Mouse (Mus musculus) limb, embryonic 13.5 days (tissue): ENCODE measurements around the gene Riox1. TPM values are rescaled to one million over a fixed set of nuclear protein-coding genes. Genes with fewer than 3 reads are reported as not detected.
A peak's percentile ranks its signal among the peaks of the same experiment; 100 is the strongest.

Source experiments
- ATAC-seq: fragments of 200-750 bp; cut with Nextera tagmentation; 2 replicates; pipeline ENCODE4 v1.8.0; 2017; ENCODE audit warnings: low read depth, moderate number of reproducible peaks, moderate TSS enrichment; ENCODE audit not compliant: low FRiP score
- H3K27ac ChIP-seq: fragments of 300-500 bp; sonication (generic); 2 replicates; pipeline ENCODE4 v1.5.1; 2015; ENCODE audit warnings: inconsistent platforms, mild to moderate bottlenecking, moderate library complexity
- H3K27me3 ChIP-seq: fragments of 300-500 bp; sonication (generic); 2 replicates; pipeline ENCODE4 v1.6.1; 2015; ENCODE audit warnings: mild to moderate bottlenecking, inconsistent platforms
- H3K36me3 ChIP-seq: fragments of 300-500 bp; sonication (generic); 2 replicates; pipeline ENCODE4 v1.6.1; 2015; ENCODE audit warnings: inconsistent platforms, mild to moderate bottlenecking, moderate library complexity
- H3K4me1 ChIP-seq: fragments of 300-500 bp; sonication (generic); 2 replicates; pipeline ENCODE4 v1.6.1; 2015; ENCODE audit warnings: inconsistent platforms
- H3K4me2 ChIP-seq: fragments of 300-500 bp; sonication (generic); replicated peaks from 2 replicates; pipeline ENCODE4 v1.6.1; 2015; ENCODE audit warnings: inconsistent platforms, mild to moderate bottlenecking, moderate library complexity
- H3K4me3 ChIP-seq: fragments of 300-500 bp; sonication (generic); 2 replicates; pipeline ENCODE4 v1.5.1; 2015; ENCODE audit warnings: moderate library complexity, mild to moderate bottlenecking, inconsistent platforms
- H3K9ac ChIP-seq: fragments of 300-500 bp; sonication (generic); 2 replicates; pipeline ENCODE4 v1.6.1; 2015; ENCODE audit warnings: mild to moderate bottlenecking, inconsistent platforms
- H3K9me3 ChIP-seq: fragments of 300-500 bp; sonication (generic); 2 replicates; pipeline ENCODE4 v1.6.1; 2016; ENCODE audit warnings: inconsistent platforms
- WGBS: fragments of 180-500 bp; shearing (Covaris S2); methylation state at CpG from one replicate; pipeline ENCODE4 v1.1.7; 2015; 5-methylcytosine and 5-hydroxymethylcytosine counted together
- polyA plus RNA-seq: library from polyadenylated mRNA; unstranded; fragments of >200 nt; fragmentation: Nextera tagmentation; extraction: Ambion mirVana; gene quantifications from 2 replicates; pipeline ENCODE4 v1.2.1, GENCODE M21; 2015

The Riox1 gene
- polyA plus RNA-seq, 1 experiment from 2014 or later: 11.7 TPM

GRCm38 (mm10) chr12:83950840-83951701 lies 663 bp downstream of the Riox1 start:
- Histone ChIP-seq H3K9me3 (no peaks in the 10 kb centered on the region), H3K27me3 (no peaks in the 10 kb centered on the region), H3K36me3 (peaks cover 30% of the 10 kb centered on the region), H3K4me2 (peak overlapping the region; percentile 96), H3K4me3 (peak overlapping the region; percentile 92), H3K9ac (peak overlapping the region; percentile 90), H3K4me1 (peaks cover 27% of the 10 kb centered on the region), H3K27ac (peak overlapping the region; percentile 55; the same call in 1 of the 2 replicates)
- WGBS: under 1% methylated on average over 83 of the region's 116 CpGs
- peak; percentile 45 for ATAC-seq

DNA sequence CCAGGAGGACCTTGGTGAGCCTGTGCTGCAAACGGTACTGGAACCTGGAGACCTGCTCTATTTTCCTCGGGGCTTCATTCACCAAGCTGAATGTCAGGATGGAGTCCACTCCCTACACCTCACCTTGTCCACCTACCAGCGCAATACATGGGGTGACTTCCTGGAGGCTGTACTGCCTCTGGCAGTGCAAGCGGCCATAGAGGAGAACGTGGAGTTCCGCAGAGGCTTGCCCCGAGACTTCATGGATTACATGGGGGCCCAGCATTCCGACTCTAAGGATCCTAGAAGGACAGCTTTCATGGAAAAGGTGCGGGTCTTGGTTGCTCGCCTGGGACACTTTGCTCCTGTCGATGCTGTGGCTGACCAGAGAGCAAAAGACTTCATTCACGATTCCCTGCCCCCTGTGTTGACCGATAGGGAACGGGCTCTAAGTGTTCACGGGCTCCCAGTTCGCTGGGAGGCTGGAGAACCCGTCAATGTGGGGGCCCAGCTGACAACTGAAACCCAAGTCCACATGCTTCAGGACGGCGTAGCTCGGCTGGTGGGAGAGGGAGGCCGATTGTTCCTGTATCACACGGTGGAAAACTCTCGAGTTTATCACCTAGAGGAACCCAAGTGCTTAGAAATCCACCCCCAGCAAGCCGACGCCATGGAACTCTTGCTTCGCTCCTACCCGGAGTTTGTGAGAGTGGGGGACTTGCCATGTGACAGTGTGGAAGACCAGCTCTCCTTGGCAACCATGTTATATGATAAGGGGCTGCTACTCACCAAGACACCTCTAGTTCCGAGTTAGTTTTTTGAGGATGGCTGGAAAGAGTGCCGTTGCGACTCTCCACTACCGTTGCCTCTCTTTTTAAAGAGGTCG lies 1.5 kb downstream of the Riox1 start:
- Histone ChIP-seq H3K9me3 (no peaks in the 10 kb centered on the region), H3K27me3 (no peaks in the 10 kb centered on the region), H3K27ac (no peak overlapping the region), H3K4me1 (peaks cover 27% of the 10 kb centered on the region), H3K4me2 (peak overlapping the region; percentile 96), H3K36me3 (peaks cover 34% of the 10 kb centered on the region), H3K4me3 (peak overlapping the region; percentile 92), H3K9ac (peak overlapping the region; percentile 90)
- no peak for ATAC-seq
- 64% methylated on average over 32 of the region's 32 CpGs for WGBS

- Histone ChIP-seq H3K27ac (no peak overlapping the region), H3K36me3 (peaks cover 22% of the 10 kb centered on the region), H3K4me3 (no peak overlapping the region), H3K27me3 (no peaks in the 10 kb centered on the region), H3K9me3 (no peaks in the 10 kb centered on the region), H3K4me1 (peaks cover 6% of the 10 kb centered on the region), H3K4me2 (no peak overlapping the region), H3K9ac (no peak overlapping the region)
- no peak for ATAC-seq
- WGBS: 91% methylated on average over 9 of the region's 9 CpGs
Observed at GRCm38 (mm10) chr12:83958278-83958677, 7.9 kb downstream of the Riox1 start.

GRCm38 (mm10) chr12:83965235-83965634 lies 14.8 kb downstream of the Riox1 start:
- Histone ChIP-seq H3K4me2 (no peak overlapping the region), H3K9ac (no peak overlapping the region), H3K4me3 (no peak overlapping the region), H3K36me3 (no peaks in the 10 kb centered on the region), H3K9me3 (no peaks in the 10 kb centered on the region), H3K27me3 (no peaks in the 10 kb centered on the region), H3K4me1 (no peaks in the 10 kb centered on the region), H3K27ac (no peak overlapping the region)
- ATAC-seq: no peak
- WGBS: 85% methylated on average over 6 of the region's 7 CpGs

GRCm38 (mm10) chr12:83972117-83972516 lies 21.7 kb downstream of the Riox1 start:
- ATAC-seq: no peak
- no peaks in the 10 kb centered on the region for H3K4me1 ChIP-seq
- H3K27me3 ChIP-seq: no peaks in the 10 kb centered on the region
- H3K9ac ChIP-seq: no peak overlapping the region
- no peak overlapping the region for H3K4me3 ChIP-seq
- H3K4me2 ChIP-seq: no peak overlapping the region
- no peaks in the 10 kb centered on the region for H3K9me3 ChIP-seq
- no peak overlapping the region for H3K27ac ChIP-seq
- H3K36me3 ChIP-seq: no peaks in the 10 kb centered on the region
- 68% methylated on average over 2 of the region's 2 CpGs for WGBS

- H3K4me1 ChIP-seq: no peaks in the 10 kb centered on the region
- WGBS: 88% methylated on average over 6 of the region's 6 CpGs
- no peak overlapping the region for H3K27ac ChIP-seq
- H3K9me3 ChIP-seq: no peaks in the 10 kb centered on the region
- no peak for ATAC-seq
- no peak overlapping the region for H3K4me2 ChIP-seq
- H3K9ac ChIP-seq: no peak overlapping the region
- no peaks in the 10 kb centered on the region for H3K27me3 ChIP-seq
- no peaks in the 10 kb centered on the region for H3K36me3 ChIP-seq
- H3K4me3 ChIP-seq: no peak overlapping the region
Observed at GRCm38 (mm10) chr12:83978862-83979261, 28.5 kb downstream of the Riox1 start.

GRCm38 (mm10) chr12:83981615-83982014 lies 31.2 kb downstream of the Riox1 start:
- H3K4me3 ChIP-seq: no peak overlapping the region
- no peak overlapping the region for H3K4me2 ChIP-seq
- no peaks in the 10 kb centered on the region for H3K27me3 ChIP-seq
- WGBS: 81% methylated on average over 4 of the region's 4 CpGs
- peaks cover 1% of the 10 kb centered on the region; the same call in 1 of the 2 replicates for H3K4me1 ChIP-seq
- no peak overlapping the region for H3K9ac ChIP-seq
- ATAC-seq: no peak
- H3K36me3 ChIP-seq: no peaks in the 10 kb centered on the region
- no peaks in the 10 kb centered on the region for H3K9me3 ChIP-seq
- H3K27ac ChIP-seq: no peak overlapping the region

- 75% methylated on average over 4 of the region's 4 CpGs for WGBS
- Histone ChIP-seq H3K27me3 (no peaks in the 10 kb centered on the region), H3K4me3 (no peak within 1 kb of the TSS), H3K9ac (no peak within 1 kb of the TSS), H3K27ac (no peak within 1 kb of the TSS), H3K9me3 (no peaks in the 10 kb centered on the region), H3K4me2 (no peak within 1 kb of the TSS), H3K36me3 (no peaks in the 10 kb centered on the region), H3K4me1 (peaks cover 10% of the 10 kb centered on the region)
- no peak for ATAC-seq
Observed at GRCm38 (mm10) chr12:83984752-83985151, 34.3 kb downstream of the Riox1 start, which contains the start of gene Heatr4. Gene Heatr4, minus strand, starts transcription at chr12:83984852.

DNA sequence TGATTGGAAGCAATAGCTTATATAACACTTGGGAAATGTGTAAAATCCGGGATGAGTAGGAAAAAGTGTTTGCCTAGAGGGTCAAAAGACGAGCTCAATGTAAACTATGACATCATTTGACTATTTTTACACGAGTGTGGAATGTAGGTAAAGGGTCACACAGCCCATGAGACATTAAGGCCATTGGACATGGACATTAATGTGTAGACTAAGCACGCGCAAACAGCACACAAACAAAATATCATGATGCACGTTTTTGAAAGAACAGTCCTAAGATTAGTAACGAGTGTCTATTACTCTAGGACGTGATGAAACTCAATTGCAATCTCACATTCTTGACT lies 36.8 kb downstream of the Riox1 start:
- WGBS: 25% methylated on average over 8 of the region's 8 CpGs
- ATAC-seq: 0 out of 2 replicates have a peak, but pooled peaks have one; percentile 9
- Histone ChIP-seq H3K9me3 (no peaks in the 10 kb centered on the region), H3K4me2 (peak overlapping the region; percentile 66), H3K27me3 (no peaks in the 10 kb centered on the region), H3K9ac (peak overlapping the region; percentile 79), H3K4me1 (peaks cover 10% of the 10 kb centered on the region), H3K4me3 (peak overlapping the region; percentile 67), H3K27ac (peak overlapping the region; percentile 93), H3K36me3 (0 out of 2 replicates have a peak, but pooled peaks cover 4% of the 10 kb centered on the region)

- Histone ChIP-seq H3K4me2 (peak within 1 kb of the TSS; percentile 66), H3K9ac (peak within 1 kb of the TSS; percentile 79), H3K27me3 (no peaks in the 10 kb centered on the region), H3K27ac (peak within 1 kb of the TSS; percentile 93), H3K9me3 (no peaks in the 10 kb centered on the region), H3K4me1 (peaks cover 10% of the 10 kb centered on the region), H3K4me3 (peak within 1 kb of the TSS; percentile 67), H3K36me3 (0 out of 2 replicates have a peak, but pooled peaks cover 4% of the 10 kb centered on the region)
- WGBS: under 1% methylated on average over 80 of the region's 80 CpGs
- peak; percentile 89 for ATAC-seq
Observed at GRCm38 (mm10) chr12:83987583-83988441, 37.4 kb downstream of the Riox1 start, which contains the start of gene Acot2. Gene Acot2, plus strand, starts transcription at chr12:83987861.

DNA sequence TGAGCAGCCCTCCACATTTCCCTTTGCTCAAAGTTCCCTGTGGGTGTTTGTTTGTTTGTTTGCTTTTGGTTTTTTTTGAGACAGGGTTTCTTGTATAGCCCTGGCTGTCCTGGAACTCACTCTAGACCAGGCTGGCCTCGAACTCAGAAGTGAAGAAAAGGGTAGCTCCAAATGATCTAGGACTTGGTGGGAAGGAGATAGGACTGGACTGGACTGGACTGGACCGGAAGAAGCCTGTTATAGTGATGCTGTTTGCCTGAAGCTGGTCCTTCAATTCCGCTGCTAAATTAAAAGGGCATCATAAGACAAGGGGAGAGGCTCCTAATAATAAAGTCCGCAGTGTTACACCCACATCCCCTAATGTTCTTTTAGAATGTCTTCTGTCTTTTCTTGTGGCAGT lies 38.1 kb downstream of the Riox1 start:
- peak overlapping the region; percentile 66 for H3K4me2 ChIP-seq
- H3K36me3 ChIP-seq: peaks cover 9% of the 10 kb centered on the region
- H3K27me3 ChIP-seq: no peaks in the 10 kb centered on the region
- peak overlapping the region; percentile 93; the same call in 1 of the 2 replicates for H3K27ac ChIP-seq
- peak overlapping the region; percentile 67 for H3K4me3 ChIP-seq
- peak overlapping the region; percentile 79 for H3K9ac ChIP-seq
- no peaks in the 10 kb centered on the region for H3K9me3 ChIP-seq
- H3K4me1 ChIP-seq: peaks cover 10% of the 10 kb centered on the region
- 71% methylated on average over 4 of the region's 4 CpGs for WGBS
- ATAC-seq: no peak
